Mouse (Mus musculus): Measurements from ENCODE around the gene Faah. TPM values are rescaled to one million over a fixed set of nuclear protein-coding genes. Genes with fewer than 3 reads are reported as not detected.

Faah gene
- polyA plus RNA-seq, 1 experiment from 2014 or later: 25.9 TPM

Other genes with a start within 250 kb of the Faah start
- 0.83 and 0.91 TPM in 2 replicates for gene Tex38, start 236.9 kb downstream of the Faah start, polyA plus RNA-seq (2015; fragmentation: Nextera tagmentation; extraction: Ambion mirVana)
- gene Atpaf1, start 233.1 kb downstream of the Faah start, polyA plus RNA-seq (2015; fragmentation: Nextera tagmentation; extraction: Ambion mirVana): 36.9 and 39.9 TPM in 2 replicates
- 5.2 and 5.9 TPM in 2 replicates for gene Mob3c, start 189.8 kb downstream of the Faah start, polyA plus RNA-seq (2015; fragmentation: Nextera tagmentation; extraction: Ambion mirVana)
- gene Mknk1, start 178.7 kb downstream of the Faah start, polyA plus RNA-seq (2015; fragmentation: Nextera tagmentation; extraction: Ambion mirVana): 22.9 and 23.0 TPM in 2 replicates
- 0.14 TPM in 1 of 2 replicates, not detected in the other for gene Kncn, start 133.5 kb downstream of the Faah start, polyA plus RNA-seq (2015; fragmentation: Nextera tagmentation; extraction: Ambion mirVana)
- gene 6430628N08Rik, start 127.3 kb downstream of the Faah start, polyA plus RNA-seq (2015; fragmentation: Nextera tagmentation; extraction: Ambion mirVana): 0.27 and 0.42 TPM in 2 replicates
- gene Dmbx1, start 78.0 kb downstream of the Faah start, polyA plus RNA-seq (2015; fragmentation: Nextera tagmentation; extraction: Ambion mirVana): 8.3 and 8.6 TPM in 2 replicates
- 12.3 and 12.5 TPM in 2 replicates for gene Nsun4, start 36.0 kb upstream of the Faah start, polyA plus RNA-seq (2015; fragmentation: Nextera tagmentation; extraction: Ambion mirVana)
- 459 and 497 TPM in 2 replicates for gene Uqcrh, start 57.1 kb upstream of the Faah start, polyA plus RNA-seq (2015; fragmentation: Nextera tagmentation; extraction: Ambion mirVana)
- 74.3 and 77.3 TPM in 2 replicates for gene Lrrc41, start 57.3 kb upstream of the Faah start, polyA plus RNA-seq (2015; fragmentation: Nextera tagmentation; extraction: Ambion mirVana)
- gene Rad54l, start 105.8 kb upstream of the Faah start, polyA plus RNA-seq (2015; fragmentation: Nextera tagmentation; extraction: Ambion mirVana): 9.9 and 10.7 TPM in 2 replicates
- gene Pomgnt1, start 105.9 kb upstream of the Faah start, polyA plus RNA-seq (2015; fragmentation: Nextera tagmentation; extraction: Ambion mirVana): 69.5 and 69.9 TPM in 2 replicates
- 2.5 and 2.9 TPM in 2 replicates for gene Lurap1, start 133.4 kb upstream of the Faah start, polyA plus RNA-seq (2015; fragmentation: Nextera tagmentation; extraction: Ambion mirVana)
- 0.21 TPM in 1 of 2 replicates, not detected in the other for gene Tspan1, start 149.7 kb upstream of the Faah start, polyA plus RNA-seq (2015; fragmentation: Nextera tagmentation; extraction: Ambion mirVana)
- gene 1700042G07Rik, start 155.4 kb upstream of the Faah start, polyA plus RNA-seq (2015; fragmentation: Nextera tagmentation; extraction: Ambion mirVana): not detected in 2 replicates
- not detected in 2 replicates for gene Gm49337, start 155.5 kb upstream of the Faah start, polyA plus RNA-seq (2015; fragmentation: Nextera tagmentation; extraction: Ambion mirVana)
- 55.5 and 58.4 TPM in 2 replicates for gene Pik3r3, start 203.7 kb upstream of the Faah start, polyA plus RNA-seq (2015; fragmentation: Nextera tagmentation; extraction: Ambion mirVana)

Data from hindbrain, embryonic 15.5 days (tissue).